Mouse (Mus musculus): ENCODE data around the gene Tubb2a. TPM values are rescaled to one million over a fixed set of nuclear protein-coding genes. Genes with fewer than 3 reads are reported as not detected.

Gene Tubb2a
- polyA plus RNA-seq, 1 experiment, result 120 TPM

Other genes starting within 250 kb of the Tubb2a start
- not detected in 2 replicates for gene Serpinb6e, start 234.6 kb downstream of the Tubb2a start, polyA plus RNA-seq (2012; rRNA removed)
- gene Serpinb6c, start 172.3 kb downstream of the Tubb2a start, polyA plus RNA-seq (2012; rRNA removed), result not detected in 2 replicates
- gene Nqo2, start 113.3 kb downstream of the Tubb2a start, polyA plus RNA-seq (2012; rRNA removed), result 14.5 and 16.3 TPM in 2 replicates
- gene Ripk1, start 75.6 kb downstream of the Tubb2a start, polyA plus RNA-seq (2012; rRNA removed), result 6.6 and 9.2 TPM in 2 replicates
- 220 and 263 TPM in 2 replicates for gene Serpinb6a, start 75.2 kb downstream of the Tubb2a start, polyA plus RNA-seq (2012; rRNA removed)
- 22.2 and 24.3 TPM in 2 replicates for gene Bphl, start 40.4 kb downstream of the Tubb2a start, polyA plus RNA-seq (2012; rRNA removed)
- 14.2 and 17.0 TPM in 2 replicates for gene Tubb2b, start 52.5 kb upstream of the Tubb2a start, polyA plus RNA-seq (2012; rRNA removed)
- gene Psmg4, start 85.0 kb upstream of the Tubb2a start, polyA plus RNA-seq (2012; rRNA removed), result 73.0 and 77.6 TPM in 2 replicates

Measured in large intestine, adult 2 months (tissue).